Mouse (Mus musculus) hindbrain, embryonic 13.5 days (tissue): ENCODE measurements around the gene Rab25. TPM values are rescaled to one million over a fixed set of nuclear protein-coding genes. Genes with fewer than 3 reads are reported as not detected.
"Not testable (repeated sequence)": the region's sequence is repeated elsewhere in the genome, so short reads cannot be mapped to it uniquely, and the experiment has no call there.

Source experiments
- ATAC-seq: fragments of 200-750 bp; cut with Nextera tagmentation; 2 replicates; pipeline ENCODE4 v1.8.0; 2017; ENCODE audit warnings: moderate TSS enrichment; ENCODE audit not compliant: low FRiP score
- H3K27ac ChIP-seq: fragments of 300-500 bp; sonication (generic); 2 replicates; pipeline ENCODE4 v1.5.1; 2015; ENCODE audit warnings: inconsistent platforms, mild to moderate bottlenecking, moderate library complexity
- H3K27me3 ChIP-seq: fragments of 300-500 bp; sonication (generic); 2 replicates; pipeline ENCODE4 v1.6.1; 2015; ENCODE audit warnings: mild to moderate bottlenecking, inconsistent platforms
- H3K36me3 ChIP-seq: fragments of 300-500 bp; sonication (generic); 2 replicates; pipeline ENCODE4 v1.6.1; 2015; ENCODE audit warnings: mild to moderate bottlenecking, inconsistent platforms
- H3K4me1 ChIP-seq: fragments of 300-500 bp; sonication (generic); replicated peaks from 2 replicates; pipeline ENCODE4 v1.6.1; 2015; ENCODE audit warnings: inconsistent platforms
- H3K4me2 ChIP-seq: fragments of 300-500 bp; sonication (generic); 2 replicates; pipeline ENCODE4 v1.6.1; 2015; ENCODE audit warnings: inconsistent platforms, mild to moderate bottlenecking, moderate library complexity
- H3K4me3 ChIP-seq: fragments of 300-500 bp; sonication (generic); 2 replicates; pipeline ENCODE4 v1.5.1; 2015; ENCODE audit warnings: mild to moderate bottlenecking, inconsistent platforms
- H3K9ac ChIP-seq: fragments of 300-500 bp; sonication (generic); 2 replicates; pipeline ENCODE4 v1.6.1; 2015; ENCODE audit warnings: mild to moderate bottlenecking, inconsistent platforms
- H3K9me3 ChIP-seq: fragments of 300-500 bp; sonication (generic); 2 replicates; pipeline ENCODE4 v1.6.1; 2016; ENCODE audit warnings: inconsistent platforms
- WGBS: fragments of 180-500 bp; shearing (Covaris S2); methylation state at CpG from one replicate; pipeline ENCODE4 v1.1.7; 2015; 5-methylcytosine and 5-hydroxymethylcytosine counted together
- polyA plus RNA-seq: library from polyadenylated mRNA; unstranded; fragments of >200 nt; fragmentation: Nextera tagmentation; extraction: Ambion mirVana; gene quantifications from 2 replicates; pipeline ENCODE4 v1.2.1, GENCODE M21; 2015

Rab25 gene
- not detected in 2 replicates for polyA plus RNA-seq

GRCm38 (mm10) chr3:88548180-88548917, at the start of gene Rab25:
Gene Rab25, minus strand, starts transcription at chr3:88548300.
- WGBS = 55% methylated on average over 18 of the region's 18 CpGs
- no peak within 1 kb of the TSS for H3K9ac ChIP-seq

GRCm38 (mm10) chr3:88596547-88596946, 48.4 kb upstream of the Rab25 start:
- not testable (repeated sequence) for H3K36me3 ChIP-seq, ATAC-seq, H3K9me3 ChIP-seq, H3K27me3 ChIP-seq, H3K9ac ChIP-seq, H3K27ac ChIP-seq, H3K4me1 ChIP-seq, H3K4me3 ChIP-seq, H3K4me2 ChIP-seq
- 77% methylated on average over 4 of the region's 4 CpGs for WGBS

More at GRCm38 (mm10) chr3:88548180-88548917, at the start of gene Rab25:
- Histone ChIP-seq H3K27me3 (no peaks in the 10 kb centered on the region), H3K36me3 (no peaks in the 10 kb centered on the region), H3K4me2 (no peak within 1 kb of the TSS), H3K4me1 (peaks cover 18% of the 10 kb centered on the region), H3K4me3 (no peak within 1 kb of the TSS), H3K9me3 (no peaks in the 10 kb centered on the region), H3K27ac (no peak within 1 kb of the TSS)
- no peak for ATAC-seq

- Histone ChIP-seq H3K4me3 (no peak overlapping the region), H3K9me3 (no peaks in the 10 kb centered on the region), H3K27me3 (no peaks in the 10 kb centered on the region), H3K4me1 (no peaks in the 10 kb centered on the region; the same call in 1 of the 2 replicates), H3K36me3 (peaks cover 12% of the 10 kb centered on the region; the same call in 1 of the 2 replicates), H3K4me2 (no peak overlapping the region), H3K27ac (no peak overlapping the region), H3K9ac (no peak overlapping the region)
- no peak for ATAC-seq
- 68% methylated on average over 10 of the region's 10 CpGs for WGBS
These were observed 45.9 kb upstream of the Rab25 start for GRCm38 (mm10) chr3:88593893-88594580.

GRCm38 (mm10) chr3:88592942-88593576, 45.0 kb upstream of the Rab25 start:
- no peak for ATAC-seq
- peaks cover 21% of the 10 kb centered on the region for H3K36me3 ChIP-seq
- no peak overlapping the region for H3K4me3 ChIP-seq
- no peaks in the 10 kb centered on the region; the same call in 1 of the 2 replicates for H3K4me1 ChIP-seq
- H3K9ac ChIP-seq = 0 out of 2 replicates have a peak overlapping the region, but pooled peaks have one; percentile 8
- H3K9me3 ChIP-seq = no peaks in the 10 kb centered on the region
- no peaks in the 10 kb centered on the region for H3K27me3 ChIP-seq
- no peak overlapping the region for H3K4me2 ChIP-seq
- 75% methylated on average over 10 of the region's 10 CpGs for WGBS
- no peak overlapping the region for H3K27ac ChIP-seq

GRCm38 (mm10) chr3:88591950-88592731, 44.0 kb upstream of the Rab25 start:
- H3K27me3 ChIP-seq = no peaks in the 10 kb centered on the region
- H3K9ac ChIP-seq = peak overlapping the region; percentile 26; the same call in 1 of the 2 replicates
- WGBS = 35% methylated on average over 9 of the region's 9 CpGs
- peaks cover 30% of the 10 kb centered on the region for H3K36me3 ChIP-seq
- H3K27ac ChIP-seq = no peak overlapping the region
- no peaks in the 10 kb centered on the region for H3K9me3 ChIP-seq
- ATAC-seq = no peak
- no peaks in the 10 kb centered on the region; the same call in 1 of the 2 replicates for H3K4me1 ChIP-seq
- H3K4me2 ChIP-seq = no peak overlapping the region
- no peak overlapping the region for H3K4me3 ChIP-seq

- H3K27me3 ChIP-seq = no peaks in the 10 kb centered on the region
- no peaks in the 10 kb centered on the region; the same call in 1 of the 2 replicates for H3K4me1 ChIP-seq
- ATAC-seq = no peak
- no peak overlapping the region for H3K4me3 ChIP-seq
- H3K4me2 ChIP-seq = no peak overlapping the region
- WGBS = 65% methylated on average over 3 of the region's 3 CpGs
- no peaks in the 10 kb centered on the region for H3K9me3 ChIP-seq
- H3K27ac ChIP-seq = no peak overlapping the region
- peak overlapping the region; percentile 35; the same call in 1 of the 2 replicates for H3K9ac ChIP-seq
- peaks cover 40% of the 10 kb centered on the region for H3K36me3 ChIP-seq
These were observed 42.9 kb upstream of the Rab25 start for GRCm38 (mm10) chr3:88591044-88591443.

GRCm38 (mm10) chr3:88590246-88590645, 42.1 kb upstream of the Rab25 start:
- peaks cover 47% of the 10 kb centered on the region for H3K36me3 ChIP-seq
- no peak overlapping the region for H3K27ac ChIP-seq
- no peak overlapping the region for H3K9ac ChIP-seq
- no peak overlapping the region for H3K4me2 ChIP-seq
- ATAC-seq = no peak
- H3K4me3 ChIP-seq = no peak overlapping the region; the same call in 1 of the 2 replicates
- H3K4me1 ChIP-seq = no peaks in the 10 kb centered on the region; the same call in 1 of the 2 replicates
- no peaks in the 10 kb centered on the region for H3K9me3 ChIP-seq
- H3K27me3 ChIP-seq = no peaks in the 10 kb centered on the region
- 33% methylated on average over 5 of the region's 5 CpGs for WGBS

- whole genome bisulfite sequencing = 95% methylated on average over 5 of the region's 5 CpGs
- no peaks in the 10 kb centered on the region for H3K9me3 ChIP-seq
- H3K36me3 ChIP-seq = peaks cover 75% of the 10 kb centered on the region
These were observed 38.5 kb upstream of the Rab25 start for GRCm38 (mm10) chr3:88586640-88587039.

GRCm38 (mm10) chr3:88585769-88586168, 37.7 kb upstream of the Rab25 start:
- Histone ChIP-seq H3K9me3 (no peaks in the 10 kb centered on the region), H3K27me3 (no peaks in the 10 kb centered on the region), H3K4me3 (no peak overlapping the region), H3K4me1 (peaks cover 5% of the 10 kb centered on the region), H3K4me2 (no peak overlapping the region), H3K9ac (no peak overlapping the region), H3K27ac (no peak overlapping the region), H3K36me3 (peaks cover 82% of the 10 kb centered on the region)
- ATAC-seq = no peak
- 97% methylated on average over 6 of the region's 6 CpGs for WGBS

More at GRCm38 (mm10) chr3:88586640-88587039, 38.5 kb upstream of the Rab25 start:
- Histone ChIP-seq H3K27ac (no peak overlapping the region), H3K9ac (no peak overlapping the region), H3K4me1 (no peaks in the 10 kb centered on the region; the same call in 1 of the 2 replicates), H3K4me2 (no peak overlapping the region), H3K4me3 (no peak overlapping the region), H3K27me3 (no peaks in the 10 kb centered on the region)
- ATAC-seq = no peak

- Histone ChIP-seq H3K4me3 (peak overlapping the region; percentile 91), H3K27ac (peak overlapping the region; percentile 78)
- peak; percentile 86 for ATAC-seq
These were observed 31.5 kb upstream of the Rab25 start for GRCm38 (mm10) chr3:88579454-88580117.

More at GRCm38 (mm10) chr3:88579454-88580117, 31.5 kb upstream of the Rab25 start:
- peak overlapping the region; percentile 92 for H3K9ac ChIP-seq
- peaks cover 37% of the 10 kb centered on the region for H3K36me3 ChIP-seq
- peaks cover 14% of the 10 kb centered on the region for H3K4me1 ChIP-seq
- under 1% methylated on average over 34 of the region's 34 CpGs for WGBS
- peak overlapping the region; percentile 96 for H3K4me2 ChIP-seq
- H3K9me3 ChIP-seq = no peaks in the 10 kb centered on the region
- H3K27me3 ChIP-seq = no peaks in the 10 kb centered on the region
